Mouse (Mus musculus) 3T3-L1 (cell line): ENCODE results near the gene 4921539E11Rik.

Experiments
- DNase-seq: peaks from one replicate; pipeline ENCODE4 v3.0.0-alpha.2; 2015; ENCODE audit warnings: low read depth, low spot score

Gene 4921539E11Rik

GRCm38 (mm10) chr4:103232156-103232555, 58.5 kb downstream of the 4921539E11Rik start:
- DNase-seq: no peak

- no peak for DNase-seq
Measured at GRCm38 (mm10) chr4:103222854-103223253, 67.8 kb downstream of the 4921539E11Rik start.

GRCm38 (mm10) chr4:103221789-103222188, 68.9 kb downstream of the 4921539E11Rik start:
- DNase-seq: no peak

GRCm38 (mm10) chr4:103219011-103219410, 71.7 kb downstream of the 4921539E11Rik start:
- DNase-seq: no peak

GRCm38 (mm10) chr4:103216046-103216445, 74.6 kb downstream of the 4921539E11Rik start:
- no peak for DNase-seq

GRCm38 (mm10) chr4:103214925-103215820, 75.5 kb downstream of the 4921539E11Rik start, which contains the start of gene Slc35d1:
Gene Slc35d1 (minus strand): TSS chr4:103215164.
- DNase-seq: peak; percentile 65

GRCm38 (mm10) chr4:103214498-103214924, 76.2 kb downstream of the 4921539E11Rik start:
- DNase-seq: peak; percentile 52

GRCm38 (mm10) chr4:103213859-103214497, 76.7 kb downstream of the 4921539E11Rik start:
- DNase-seq: peak; percentile 48

- no peak for DNase-seq
Measured at GRCm38 (mm10) chr4:103208553-103208952, 82.1 kb downstream of the 4921539E11Rik start.

GRCm38 (mm10) chr4:103203646-103204045, 87.0 kb downstream of the 4921539E11Rik start:
- no peak for DNase-seq

GRCm38 (mm10) chr4:103200046-103200445, 90.6 kb downstream of the 4921539E11Rik start:
- peak; percentile 29 for DNase-seq

- DNase-seq: no peak
Measured at GRCm38 (mm10) chr4:103199086-103199485, 91.6 kb downstream of the 4921539E11Rik start.

- DNase-seq: no peak
Measured at GRCm38 (mm10) chr4:103197401-103197800, 93.3 kb downstream of the 4921539E11Rik start.

- peak; percentile 20 for DNase-seq
Measured at GRCm38 (mm10) chr4:103192421-103192820, 98.2 kb downstream of the 4921539E11Rik start.

- peak; percentile 78 for DNase-seq
Measured at GRCm38 (mm10) chr4:103188786-103189640, 101.7 kb downstream of the 4921539E11Rik start.
